Mouse (Mus musculus): ENCODE measurements at regions not wholly inside any gene's neighbourhood (a gene's known extent, or its start where the extent isn't known, plus 50 kb on each side); places are given as distances from the start of the nearest gene placed in this dataset.
"Not testable (repeated sequence)": the region's sequence is repeated elsewhere in the genome, so short reads cannot be mapped to it uniquely, and the experiment has no call there.

GRCm38 (mm10) chr9:9318624-9319023 lies 79.7 kb upstream of the Arhgap42 start:
- H3K27ac ChIP-seq (replicated peaks; ENCODE audit: low read depth, low read length) = no peak overlapping the region
- H3K4me1 ChIP-seq (ENCODE audit: control insufficient read depth, insufficient read depth, low read length) = no peaks in the 10 kb centered on the region
- no peaks in the 10 kb centered on the region for H3K36me3 ChIP-seq (ENCODE audit: control insufficient read depth, insufficient read depth, low read length)
- ATAC-seq (ENCODE audit: low FRiP score, low read depth) = no peak
- no peak for TF ChIP-seq POLR2A (IDR thresholded peaks at IDR 0.05; ENCODE audit: borderline replicate concordance, extremely low read depth, insufficient read depth, insufficient read length)
- H3K4me2 ChIP-seq (replicated peaks; ENCODE audit: low read depth, low read length, severe bottlenecking) = no peak overlapping the region
- no peak overlapping the region for H3K4me3 ChIP-seq (replicated peaks; ENCODE audit: low read length)
- 67% methylated on average over 1 of the region's 1 CpGs for WGBS
- no peaks in the 10 kb centered on the region for H3K9me3 ChIP-seq (ENCODE audit: control insufficient read depth, low read length)
- no peak for DNase-seq (ENCODE audit: low spot score)
- H3K27me3 ChIP-seq (ENCODE audit: control insufficient read depth, insufficient read depth, low read length) = no peaks in the 10 kb centered on the region
- no peak overlapping the region for H3K9ac ChIP-seq (ENCODE audit: low read depth, low read length, severe bottlenecking)

GRCm38 (mm10) chr9:9316021-9316420 lies 77.1 kb upstream of the Arhgap42 start:
- ATAC-seq (ENCODE audit: low FRiP score, low read depth) (no peak), DNase-seq (ENCODE audit: low spot score) (no peak)
- H3K4me1 ChIP-seq (ENCODE audit: control insufficient read depth, insufficient read depth, low read length) = no peaks in the 10 kb centered on the region
- no peak overlapping the region for H3K4me3 ChIP-seq (replicated peaks; ENCODE audit: low read length)
- no peaks in the 10 kb centered on the region for H3K9me3 ChIP-seq (ENCODE audit: control insufficient read depth, low read length)
- no peak overlapping the region for H3K4me2 ChIP-seq (replicated peaks; ENCODE audit: low read depth, low read length, severe bottlenecking)
- no peaks in the 10 kb centered on the region for H3K27me3 ChIP-seq (ENCODE audit: control insufficient read depth, insufficient read depth, low read length)
- no peak overlapping the region for H3K27ac ChIP-seq (replicated peaks; ENCODE audit: low read depth, low read length)
- 67% methylated on average over 4 of the region's 4 CpGs for WGBS
- no peak for TF ChIP-seq POLR2A (IDR thresholded peaks at IDR 0.05; ENCODE audit: borderline replicate concordance, extremely low read depth, insufficient read depth, insufficient read length)
- H3K9ac ChIP-seq (ENCODE audit: low read depth, low read length, severe bottlenecking) = no peak overlapping the region
- H3K36me3 ChIP-seq (ENCODE audit: control insufficient read depth, insufficient read depth, low read length) = no peaks in the 10 kb centered on the region

GRCm38 (mm10) chr9:9312274-9312673 lies 73.4 kb upstream of the Arhgap42 start:
- Histone ChIP-seq H3K4me3 (replicated peaks; ENCODE audit: low read length) (no peak overlapping the region), H3K4me1 (ENCODE audit: control insufficient read depth, insufficient read depth, low read length) (no peaks in the 10 kb centered on the region), H3K36me3 (ENCODE audit: control insufficient read depth, insufficient read depth, low read length) (no peaks in the 10 kb centered on the region), H3K27ac (replicated peaks; ENCODE audit: low read depth, low read length) (no peak overlapping the region), H3K9me3 (ENCODE audit: control insufficient read depth, low read length) (no peaks in the 10 kb centered on the region), H3K4me2 (replicated peaks; ENCODE audit: low read depth, low read length, severe bottlenecking) (no peak overlapping the region), H3K27me3 (ENCODE audit: control insufficient read depth, insufficient read depth, low read length) (no peaks in the 10 kb centered on the region), H3K9ac (ENCODE audit: low read depth, low read length, severe bottlenecking) (no peak overlapping the region)
- ATAC-seq (ENCODE audit: low FRiP score, low read depth) (no peak), DNase-seq (ENCODE audit: low spot score) (no peak)
- TF ChIP-seq POLR2A (IDR thresholded peaks at IDR 0.05; ENCODE audit: borderline replicate concordance, extremely low read depth, insufficient read depth, insufficient read length) = no peak

- Histone ChIP-seq H3K9ac (ENCODE audit: low read depth, low read length, severe bottlenecking) (no peak overlapping the region), H3K4me2 (replicated peaks; ENCODE audit: low read depth, low read length, severe bottlenecking) (no peak overlapping the region), H3K4me1 (ENCODE audit: control insufficient read depth, insufficient read depth, low read length) (no peaks in the 10 kb centered on the region), H3K27ac (replicated peaks; ENCODE audit: low read depth, low read length) (no peak overlapping the region), H3K4me3 (replicated peaks; ENCODE audit: low read length) (no peak overlapping the region), H3K9me3 (ENCODE audit: control insufficient read depth, low read length) (no peaks in the 10 kb centered on the region), H3K27me3 (ENCODE audit: control insufficient read depth, insufficient read depth, low read length) (no peaks in the 10 kb centered on the region), H3K36me3 (ENCODE audit: control insufficient read depth, insufficient read depth, low read length) (no peaks in the 10 kb centered on the region)
- WGBS = 66% methylated on average over 2 of the region's 2 CpGs
- ATAC-seq (ENCODE audit: low FRiP score, low read depth) = no peak
- TF ChIP-seq POLR2A (IDR thresholded peaks at IDR 0.05; ENCODE audit: borderline replicate concordance, extremely low read depth, insufficient read depth, insufficient read length) = no peak
- DNase-seq (ENCODE audit: low spot score) = no peak
These were observed 72.8 kb upstream of the Arhgap42 start for GRCm38 (mm10) chr9:9311627-9312265.

DNA sequence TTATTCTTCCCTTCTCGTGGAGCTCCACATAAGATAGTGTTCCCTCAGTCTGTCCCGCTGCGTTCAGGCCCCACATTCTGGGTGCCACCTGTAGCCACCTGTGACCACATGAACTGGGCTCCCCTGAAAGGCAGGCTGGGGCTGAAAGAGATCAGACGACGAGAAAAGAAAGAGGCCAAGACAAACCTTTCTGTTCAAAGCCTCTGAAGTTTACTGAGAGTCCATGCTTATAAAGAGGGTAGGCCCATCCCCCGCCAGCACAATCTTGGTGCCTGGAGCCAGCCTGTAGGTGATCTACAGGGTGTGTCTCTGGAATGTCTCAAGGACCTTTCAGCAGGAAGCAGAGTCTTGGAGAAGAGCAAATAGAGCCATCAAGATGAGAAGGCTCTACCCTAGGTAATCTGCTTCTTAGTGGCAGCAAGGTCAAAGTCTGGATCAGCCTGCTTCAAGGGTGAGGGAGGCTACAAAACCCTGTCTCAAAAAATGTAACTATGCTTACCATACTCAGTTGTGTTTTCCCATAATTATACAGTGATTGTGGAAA lies 72.2 kb upstream of the Arhgap42 start:
- H3K9me3 ChIP-seq (ENCODE audit: control insufficient read depth, low read length); H3K9ac ChIP-seq (ENCODE audit: low read depth, low read length, severe bottlenecking); H3K4me3 ChIP-seq (replicated peaks; ENCODE audit: low read length); H3K4me2 ChIP-seq (replicated peaks; ENCODE audit: low read depth, low read length, severe bottlenecking); H3K4me1 ChIP-seq (ENCODE audit: control insufficient read depth, insufficient read depth, low read length); H3K36me3 ChIP-seq (ENCODE audit: control insufficient read depth, insufficient read depth, low read length); H3K27ac ChIP-seq (replicated peaks; ENCODE audit: low read depth, low read length); H3K27me3 ChIP-seq (ENCODE audit: control insufficient read depth, insufficient read depth, low read length); DNase-seq (ENCODE audit: low spot score); ATAC-seq (ENCODE audit: low FRiP score, low read depth): not testable (repeated sequence)
- 85% methylated on average over 6 of the region's 6 CpGs for WGBS

DNA sequence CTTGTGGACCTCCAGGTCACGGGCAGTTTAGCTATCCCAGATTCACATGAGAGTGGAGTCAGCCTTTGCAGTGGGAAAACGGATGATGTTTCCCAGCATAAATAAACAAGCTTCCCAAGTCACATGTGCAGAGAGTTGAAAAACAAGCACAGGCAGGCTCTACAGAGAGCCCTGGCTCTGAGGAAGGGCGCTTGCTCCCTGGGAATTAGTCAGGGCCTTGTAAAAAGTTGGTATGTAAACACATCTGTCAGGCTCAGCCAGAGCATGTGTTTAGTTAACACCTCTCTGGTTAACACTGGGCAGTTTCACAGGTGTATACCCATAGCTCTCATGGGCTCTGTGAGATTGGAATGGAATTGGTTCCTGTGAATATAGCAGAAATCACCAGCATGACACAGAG lies 51.9 kb upstream of the Arhgap42 start:
- DNase-seq (ENCODE audit: low spot score) (no peak), ATAC-seq (ENCODE audit: low FRiP score, low read depth) (no peak)
- no peaks in the 10 kb centered on the region for H3K4me1 ChIP-seq (ENCODE audit: control insufficient read depth, insufficient read depth, low read length)
- H3K4me3 ChIP-seq (replicated peaks; ENCODE audit: low read length) = no peak overlapping the region
- no peaks in the 10 kb centered on the region for H3K9me3 ChIP-seq (ENCODE audit: control insufficient read depth, low read length)
- H3K9ac ChIP-seq (ENCODE audit: low read depth, low read length, severe bottlenecking) = no peak overlapping the region
- no peak overlapping the region for H3K27ac ChIP-seq (replicated peaks; ENCODE audit: low read depth, low read length)
- no peak overlapping the region for H3K4me2 ChIP-seq (replicated peaks; ENCODE audit: low read depth, low read length, severe bottlenecking)
- no peak for TF ChIP-seq POLR2A (IDR thresholded peaks at IDR 0.05; ENCODE audit: borderline replicate concordance, extremely low read depth, insufficient read depth, insufficient read length)
- no peaks in the 10 kb centered on the region for H3K36me3 ChIP-seq (ENCODE audit: control insufficient read depth, insufficient read depth, low read length)
- 25% methylated on average over 3 of the region's 3 CpGs for WGBS
- H3K27me3 ChIP-seq (ENCODE audit: control insufficient read depth, insufficient read depth, low read length) = no peaks in the 10 kb centered on the region
